Mouse (Mus musculus) left cerebral cortex, postnatal 10 days (tissue): Measurements from ENCODE around the gene Ccr10. TPM values are rescaled to one million over a fixed set of nuclear protein-coding genes. Genes with fewer than 3 reads are reported as not detected.
A peak's percentile ranks its signal among the peaks of the same experiment; 100 is the strongest.

Source experiments
- DNase-seq, 2 experiments: peaks; one replicate each; pipeline ENCODE4 v3.0.0; 2021 to 2022; ENCODE audit warnings: low spot score in 2 of 2, mixed read lengths in 1 of 2; ENCODE audit errors: extremely low spot score in 1 of 2
- intact Hi-C: fragments of 180-260 bp; cut with DNase I; formaldehyde crosslinking; loops from one replicate; pipeline ENCODE4 v1.15.1; 2025
- total RNA-seq, 2 experiments: library from RNA; stranded (reverse); gene quantifications; 2 replicates each; pipeline ENCODE4 v1.2.3; 2021

Gene Ccr10
- total RNA-seq, 2 experiments from 2014 or later, result 0.41 TPM; not detected in 1

- intact Hi-C loops, result loop anchor here (2.0 to 10.0 kb wide), 3 partner anchors 79 to 191 kb away; partner anchors contain the start of gene Coasy
- DNase-seq, result peak in 1 of 2 experiments; percentile 66
These were observed 433 bp upstream of the Ccr10 start for GRCm38 (mm10) chr11:101175636-101176116.

DNA sequence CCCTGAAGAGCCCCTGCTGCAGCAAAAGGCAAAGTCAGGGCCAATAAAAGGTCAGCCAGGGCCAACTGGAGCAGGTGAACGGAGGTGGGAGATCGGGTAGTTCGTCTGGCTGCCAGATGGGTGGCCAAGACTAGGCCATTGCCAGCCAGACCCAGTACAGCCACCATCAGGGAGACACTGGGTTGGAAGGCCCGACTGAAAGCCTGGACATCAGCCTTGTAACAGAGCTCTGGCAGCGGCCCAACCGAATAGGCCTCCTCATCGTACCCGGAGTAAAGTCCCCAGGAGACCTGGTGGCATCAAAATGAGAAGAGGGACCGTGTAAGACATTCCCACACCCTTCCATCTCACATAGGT is 876 bp downstream of the Ccr10 start:
- intact Hi-C loops, result loop anchor here (5.0 to 10.0 kb wide), 2 partner anchors 42 to 190 kb away; no protein-coding TSS in a partner anchor
- peak in 1 of 2 experiments; percentile 65 for DNase-seq

DNA sequence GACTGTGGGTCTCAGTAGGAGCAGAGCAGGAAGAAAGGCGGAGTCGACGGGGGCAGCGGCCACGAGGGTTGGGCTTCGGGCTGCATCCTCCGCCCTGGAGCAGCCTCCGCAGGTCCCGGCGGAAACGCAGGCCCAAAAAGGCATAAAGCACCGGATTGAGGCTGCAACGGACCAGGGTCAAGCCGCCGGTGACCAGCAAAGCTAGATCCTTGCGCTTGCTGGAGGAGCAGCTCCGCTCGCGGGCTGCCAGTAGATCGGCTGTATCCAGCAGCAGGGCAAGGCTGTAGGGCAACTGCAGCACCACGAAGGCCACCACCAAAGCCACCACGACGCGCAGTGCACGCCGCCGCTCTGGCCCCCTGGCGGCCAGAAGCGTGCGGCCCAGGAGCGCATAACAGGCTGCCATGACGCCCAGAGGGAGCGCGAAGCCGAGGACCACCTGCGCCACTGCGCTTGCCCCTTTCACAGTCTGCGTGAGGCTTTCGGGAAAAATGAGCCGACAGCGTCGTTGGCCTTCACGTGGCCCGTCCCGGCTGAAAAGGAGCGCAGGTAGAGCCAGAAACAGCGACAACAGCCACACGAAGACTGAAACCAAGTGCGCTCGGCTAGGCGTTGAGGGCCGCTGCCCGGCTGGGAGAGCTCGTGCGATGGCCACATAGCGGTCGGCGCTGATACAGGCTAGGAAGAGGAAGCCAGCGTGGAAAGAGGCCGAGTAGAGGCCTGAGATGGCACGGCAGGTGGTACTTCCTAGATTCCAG is 1.4 kb downstream of the Ccr10 start:
- intact Hi-C loops, result loop anchor here (5.0 to 10.0 kb wide), 2 partner anchors 42 to 189 kb away; no protein-coding TSS in a partner anchor
- DNase-seq, result peak; percentile 55 to 89

DNA sequence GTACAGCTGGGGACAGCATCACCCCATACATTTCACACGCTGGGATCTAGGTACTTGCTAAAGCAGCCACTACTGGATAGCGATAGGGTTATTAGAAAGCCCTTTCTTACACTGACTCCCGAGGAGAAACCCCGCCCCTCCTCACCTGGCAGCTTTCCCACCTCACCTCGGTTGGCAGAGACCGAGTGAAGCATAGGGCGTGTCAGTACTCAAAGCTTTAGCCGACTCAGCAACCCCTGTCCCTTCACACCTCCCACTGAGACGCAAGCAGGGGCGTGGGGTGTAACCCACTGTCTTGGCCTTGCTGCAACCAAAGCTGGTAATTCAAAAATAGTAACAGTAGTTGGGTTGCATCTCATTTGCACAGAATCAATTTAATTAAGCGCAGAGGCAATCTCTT is 2.1 kb downstream of the Ccr10 start:
- intact Hi-C loops, result loop anchor here (5.0 to 10.0 kb wide), 2 partner anchors 41 to 188 kb away; no protein-coding TSS in a partner anchor
- DNase-seq, result peak in 1 of 2 experiments; percentile 70

DNA sequence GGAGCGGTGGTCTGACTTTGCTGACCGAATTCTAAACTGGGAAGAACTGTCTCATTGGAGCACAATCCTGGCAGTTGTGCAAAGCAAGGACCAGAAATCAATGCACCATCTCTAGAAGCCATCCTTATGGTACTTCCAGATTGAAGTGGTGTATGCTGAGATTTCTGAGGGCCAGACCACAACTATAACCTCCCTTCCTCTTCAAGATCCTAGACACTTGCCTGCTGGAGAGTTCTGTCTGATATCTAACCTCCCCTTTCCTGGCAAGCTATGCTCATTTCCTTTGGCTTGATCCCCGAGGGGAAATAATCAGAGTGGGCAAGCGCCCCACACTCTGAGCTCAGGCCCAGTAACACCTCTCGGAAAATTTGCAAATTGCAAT is 2.8 kb downstream of the Ccr10 start:
- no peak for DNase-seq
- intact Hi-C loops, result loop anchor here (5.0 to 10.0 kb wide), 2 partner anchors 40 to 188 kb away; no protein-coding TSS in a partner anchor

- peak; percentile 59 to 84 for DNase-seq
- intact Hi-C loops, result loop anchor here (5.0 to 10.0 kb wide), 2 partner anchors 40 to 187 kb away; no protein-coding TSS in a partner anchor
These were observed 3.4 kb downstream of the Ccr10 start for GRCm38 (mm10) chr11:101171721-101172433.

- intact Hi-C loops, result loop anchor here (5.0 to 10.0 kb wide), 2 partner anchors 39 to 186 kb away; no protein-coding TSS in a partner anchor
- peak; percentile 97 for DNase-seq
These were observed 4.2 kb downstream of the Ccr10 start, which contains the start of gene Plekhh3 for GRCm38 (mm10) chr11:101170811-101171610. Plekhh3 (minus strand) TSS chr11:101171351.

GRCm38 (mm10) chr11:101170354-101170810 is 4.9 kb downstream of the Ccr10 start, which contains the start of gene Cntnap1:
Cntnap1 (plus strand) TSS chr11:101170523.
- DNase-seq, result peak in 1 of 2 experiments; percentile 75
- intact Hi-C loops, result loop anchor here (5.0 to 10.0 kb wide), 2 partner anchors 38 to 186 kb away; no protein-coding TSS in a partner anchor

- no peak for DNase-seq
- intact Hi-C loops, result loop anchor here (5.0 to 10.0 kb wide), 2 partner anchors 37 to 185 kb away; no protein-coding TSS in a partner anchor
These were observed 5.7 kb downstream of the Ccr10 start for GRCm38 (mm10) chr11:101169301-101170107.

- intact Hi-C loops, result no loop called here
- no peak for DNase-seq
These were observed 6.8 kb downstream of the Ccr10 start for GRCm38 (mm10) chr11:101168301-101168980.

DNA sequence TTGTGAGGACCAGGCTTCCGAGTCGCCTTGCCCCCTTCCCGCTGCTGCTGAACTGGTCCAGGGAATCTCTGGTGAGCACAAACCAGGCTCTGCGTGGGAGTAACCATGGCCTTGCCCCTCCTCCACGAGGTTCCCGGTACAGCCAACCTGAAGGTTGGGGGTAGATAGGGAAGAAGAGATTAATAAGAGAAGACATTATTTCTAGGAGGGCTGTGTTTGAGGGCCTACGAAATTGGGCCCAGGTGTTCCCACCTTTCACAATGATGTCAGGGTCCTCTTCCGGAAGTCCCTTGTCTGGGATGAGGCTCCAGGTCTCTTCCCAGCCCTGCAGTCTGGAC is 7.3 kb downstream of the Ccr10 start:
- intact Hi-C loops, result no loop called here

DNA sequence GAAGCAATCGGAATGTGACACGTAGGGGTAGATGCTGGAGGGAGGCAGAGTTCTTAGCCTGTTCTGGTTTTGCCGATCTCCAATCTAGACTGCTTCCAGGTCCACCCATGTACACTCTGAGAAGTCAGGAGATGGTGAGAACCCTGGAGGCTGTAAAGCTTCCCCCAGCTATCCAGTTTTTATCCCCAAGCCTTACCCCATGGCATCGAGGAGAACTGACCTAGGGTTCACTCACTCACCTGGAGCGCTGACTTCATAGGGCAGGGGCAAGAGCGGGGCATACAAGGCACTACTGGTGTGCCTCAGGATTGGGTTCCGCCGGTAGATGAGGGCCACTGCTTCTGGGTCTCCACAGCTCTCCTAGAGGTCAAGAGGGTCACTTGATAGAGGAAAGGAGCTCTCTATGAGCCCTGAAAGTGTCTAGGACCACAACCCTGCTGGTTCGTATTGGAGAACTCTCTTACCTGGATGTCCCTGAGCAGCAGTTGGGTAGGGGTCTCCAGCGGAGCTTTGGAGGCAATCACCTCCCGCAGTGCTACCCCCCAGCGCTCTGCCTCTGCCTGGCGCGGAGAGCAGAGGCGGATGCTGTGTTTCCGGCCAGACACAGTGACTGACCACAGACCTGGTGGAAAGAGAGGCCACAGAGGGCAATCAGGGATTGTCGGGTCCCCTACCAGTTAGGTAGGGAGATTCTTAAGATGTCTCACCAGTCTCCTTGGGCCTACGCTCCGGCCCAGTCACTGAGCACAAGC is 7.9 kb downstream of the Ccr10 start:
- no peak for DNase-seq
- intact Hi-C loops, result no loop called here

More for the DNA sequence above, 7.3 kb downstream of the Ccr10 start:
- no peak for DNase-seq

DNA sequence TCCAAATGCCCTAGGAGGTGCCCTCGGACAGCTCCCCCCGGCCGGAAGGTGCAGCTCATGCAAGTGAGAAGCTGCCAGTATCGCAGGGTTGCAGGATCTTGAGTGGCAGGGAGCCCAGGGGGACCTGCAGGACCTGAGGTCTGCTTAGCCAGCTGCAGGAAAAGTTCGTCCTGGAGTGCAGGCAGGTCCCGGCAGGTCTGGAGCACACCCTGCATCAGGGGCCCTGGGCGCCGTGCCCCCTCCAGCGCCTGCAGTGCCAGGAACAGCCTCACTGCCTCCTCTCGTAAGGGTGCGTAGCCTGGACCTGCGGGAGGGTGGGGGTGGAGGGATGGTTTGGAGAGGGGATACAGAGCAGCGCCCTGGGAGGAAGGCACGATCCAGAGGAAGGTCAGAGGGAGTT is 8.9 kb downstream of the Ccr10 start:
- no peak for DNase-seq
- intact Hi-C loops, result no loop called here

GRCm38 (mm10) chr11:101164677-101165580 is 10.3 kb downstream of the Ccr10 start:
- intact Hi-C loops, result no loop called here
- peak in 1 of 2 experiments; percentile 34 for DNase-seq

GRCm38 (mm10) chr11:101164351-101164665 is 10.9 kb downstream of the Ccr10 start:
- no peak for DNase-seq
- intact Hi-C loops, result no loop called here
